Mouse (Mus musculus): ENCODE results near the gene Snx6.
"Not testable (repeated sequence)": the region's sequence is repeated elsewhere in the genome, so short reads cannot be mapped to it uniquely, and the experiment has no call there.

- TF ChIP-seq EP300 (IDR thresholded peaks at IDR 0.05; ENCODE audit: insufficient read depth, low read depth, low read length); CTCF (IDR thresholded peaks at IDR 0.05): not testable (repeated sequence)
These were observed 78.0 kb downstream of the Snx6 start for GRCm38 (mm10) chr12:54717516-54717915.
